Mouse (Mus musculus): Measurements from ENCODE around the gene Gm5294.

The Gm5294 gene

DNA sequence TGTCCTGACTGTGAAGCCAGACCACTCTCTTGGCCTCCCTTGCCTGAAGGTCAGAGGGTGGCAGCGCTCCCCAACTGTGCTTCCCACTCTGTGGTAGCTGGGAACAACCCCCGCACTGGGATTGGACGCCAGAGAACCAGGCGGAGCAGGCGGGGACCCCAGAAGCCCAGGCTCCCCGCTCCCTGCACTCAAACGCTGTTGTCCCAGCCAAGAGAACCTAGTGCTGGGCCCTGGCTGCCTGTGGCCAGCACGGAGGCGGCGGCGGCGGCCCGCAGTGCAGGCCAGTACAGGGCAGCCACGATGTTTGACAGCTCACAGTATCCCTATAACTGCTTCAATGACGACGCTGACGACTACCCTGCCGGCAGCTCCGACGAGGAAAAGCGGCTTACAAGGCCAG lies at the start of gene Gm5294:
Gene Gm5294 (plus strand): TSS at position 301 of the 400 bp plus-strand sequence.
- DNase-seq = no peak

DNA sequence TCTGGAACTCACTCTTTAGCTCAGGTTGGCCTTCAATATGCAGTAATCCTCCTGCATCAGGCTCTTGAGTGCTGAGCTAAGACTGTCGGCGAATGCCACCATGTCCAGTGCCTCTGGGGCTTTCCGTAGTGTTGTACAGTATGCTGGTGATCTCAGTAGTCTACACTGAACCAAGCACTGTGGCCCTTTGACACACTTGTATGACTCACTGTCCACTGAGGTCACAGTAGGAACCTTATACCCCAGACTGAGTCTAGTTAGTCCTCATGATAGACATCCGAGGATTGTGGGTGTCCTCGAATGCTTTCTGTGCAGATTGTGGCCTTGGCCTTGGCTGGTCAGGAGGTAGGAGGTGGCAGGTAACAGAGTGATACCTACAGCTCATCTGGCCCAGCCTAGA lies 44.8 kb upstream of the Gm5294 start:
- DNase-seq = no peak

DNA sequence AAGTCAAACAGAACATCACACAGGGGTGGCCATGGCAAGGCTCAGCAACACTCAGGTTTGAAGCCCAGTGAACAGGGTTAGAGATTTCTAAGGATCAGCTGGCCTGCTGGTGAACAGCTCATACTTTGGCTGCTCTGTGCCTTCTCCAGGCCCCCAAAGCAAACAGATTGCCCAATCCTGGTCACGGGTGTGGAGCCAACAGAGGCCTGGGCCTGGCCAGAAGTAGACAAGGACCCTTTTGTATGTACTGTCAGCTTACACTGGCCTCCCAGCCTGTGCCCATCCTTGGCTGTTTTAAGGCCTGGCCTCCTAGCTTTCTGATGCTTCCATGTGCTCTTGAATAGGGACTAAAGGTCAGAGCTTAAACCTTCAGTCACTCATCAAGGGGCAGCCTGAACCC lies 43.5 kb upstream of the Gm5294 start:
- no peak for DNase-seq

DNA sequence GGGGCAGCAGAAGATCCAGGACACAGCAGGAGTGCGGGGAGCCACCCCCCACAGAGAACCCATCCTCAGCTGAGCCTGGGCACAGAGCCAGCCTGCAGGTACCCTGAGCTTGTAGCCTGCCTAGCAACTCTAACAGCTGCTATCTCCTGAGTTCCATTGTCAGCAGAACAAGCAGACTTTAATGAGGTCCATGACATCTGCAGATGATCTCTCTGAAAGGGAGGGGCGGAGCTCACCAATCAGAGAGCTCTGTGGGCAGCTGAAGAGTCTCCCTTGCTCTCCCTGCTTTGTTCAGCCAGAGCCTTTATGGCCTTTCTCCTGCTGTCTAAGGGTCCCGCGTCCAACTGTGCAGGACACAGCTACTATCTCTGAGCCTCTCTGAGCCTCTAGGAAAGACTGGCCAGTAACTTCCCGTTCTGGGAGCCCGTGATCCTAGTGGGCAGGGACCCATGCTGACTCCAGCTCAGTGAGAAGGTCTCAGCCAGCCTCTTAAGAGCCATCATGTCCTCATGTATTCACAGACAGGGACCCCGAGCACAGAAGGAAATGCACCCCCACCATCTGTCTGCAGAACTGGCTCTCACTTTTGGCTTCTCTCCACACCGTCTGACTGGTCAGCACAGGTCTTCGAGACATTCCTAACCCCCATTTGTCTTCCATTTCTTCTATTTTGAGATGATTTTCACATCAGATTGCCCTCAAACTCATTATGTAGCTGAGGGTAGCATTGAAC lies 41.0 kb upstream of the Gm5294 start:
- DNase-seq = no peak

DNA sequence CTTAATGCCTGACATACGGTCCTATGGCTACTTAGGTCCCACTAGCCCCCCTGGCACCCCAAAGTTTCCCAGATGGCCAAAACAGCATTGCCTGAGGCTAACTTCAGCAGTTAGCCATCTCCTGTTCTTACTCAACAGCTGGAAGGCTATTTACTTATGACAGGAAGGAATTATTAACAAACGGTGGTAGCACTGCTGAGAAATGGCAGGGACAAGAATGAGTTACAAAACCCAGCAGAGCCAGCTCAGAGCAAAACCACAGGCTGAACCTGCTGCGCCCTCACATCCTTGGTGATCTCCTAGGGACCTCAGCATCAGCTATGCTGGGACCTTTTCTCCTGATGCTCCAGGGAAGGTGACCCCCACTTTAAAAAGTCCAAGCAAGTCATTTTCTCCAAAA lies 40.2 kb upstream of the Gm5294 start:
- no peak for DNase-seq

DNA sequence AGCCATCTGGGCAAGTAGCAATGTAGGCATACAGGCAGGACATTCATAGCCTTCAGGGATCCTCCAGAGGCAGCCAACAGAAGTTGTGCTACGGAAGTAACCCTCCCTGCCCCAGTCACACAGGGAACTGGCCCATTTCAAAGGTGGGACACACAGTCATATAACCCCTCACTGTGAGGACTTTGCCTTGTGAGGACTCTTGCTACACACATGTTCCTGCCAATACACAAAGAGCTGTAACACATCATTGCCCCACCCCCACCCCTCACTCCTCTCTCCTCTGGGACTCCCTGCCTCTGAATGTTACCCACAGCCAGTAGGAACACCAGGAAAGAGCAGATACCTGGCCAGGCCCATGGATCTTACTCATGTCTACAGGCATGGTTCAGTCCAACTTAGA lies 37.2 kb upstream of the Gm5294 start:
- DNase-seq = no peak

DNA sequence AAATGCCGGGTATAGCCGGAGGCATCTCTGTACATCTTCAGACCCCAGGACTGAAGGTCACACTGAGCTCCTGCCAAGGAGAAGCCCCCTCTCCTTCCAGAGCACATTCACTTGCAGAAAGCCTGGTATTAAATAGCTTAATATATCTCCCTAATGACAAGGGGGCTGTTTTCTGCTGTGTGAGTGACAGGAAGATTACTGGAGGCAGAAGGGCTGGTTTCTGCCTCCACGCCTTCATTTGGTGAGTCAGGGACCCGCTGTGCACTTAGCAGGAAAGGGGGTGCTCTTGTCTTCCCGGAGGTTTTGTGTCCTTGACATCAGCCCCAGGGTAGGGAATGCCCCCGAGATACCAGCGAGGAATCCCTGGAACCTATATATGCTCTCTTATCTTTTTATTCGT lies 36.7 kb upstream of the Gm5294 start:
- DNase-seq = no peak

DNA sequence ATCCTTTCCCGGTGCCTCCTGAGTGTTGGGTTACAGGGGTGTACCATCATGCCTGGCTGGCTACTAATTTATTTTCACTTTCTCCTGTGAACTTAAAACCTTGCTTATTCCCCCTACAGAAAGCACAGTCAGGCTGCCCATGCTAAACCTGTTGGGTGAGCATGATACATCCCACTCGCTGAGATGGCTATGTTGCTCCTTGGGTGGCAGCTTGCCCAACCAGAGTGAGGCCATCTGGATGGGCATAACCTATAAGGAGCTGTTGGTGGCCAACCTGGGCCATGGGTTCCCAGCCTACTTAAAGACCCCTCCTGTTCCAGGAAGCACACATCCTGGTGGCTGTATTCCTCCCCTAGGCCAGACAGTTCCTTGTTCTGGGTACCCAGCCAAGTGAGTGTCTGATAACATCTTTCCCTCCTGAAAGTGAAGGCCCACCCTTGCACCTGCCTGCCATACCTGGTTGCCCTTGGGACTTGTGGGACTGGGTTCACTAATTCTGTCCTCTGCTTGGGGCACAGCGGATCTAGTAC lies 33.8 kb upstream of the Gm5294 start:
- no peak for DNase-seq

DNA sequence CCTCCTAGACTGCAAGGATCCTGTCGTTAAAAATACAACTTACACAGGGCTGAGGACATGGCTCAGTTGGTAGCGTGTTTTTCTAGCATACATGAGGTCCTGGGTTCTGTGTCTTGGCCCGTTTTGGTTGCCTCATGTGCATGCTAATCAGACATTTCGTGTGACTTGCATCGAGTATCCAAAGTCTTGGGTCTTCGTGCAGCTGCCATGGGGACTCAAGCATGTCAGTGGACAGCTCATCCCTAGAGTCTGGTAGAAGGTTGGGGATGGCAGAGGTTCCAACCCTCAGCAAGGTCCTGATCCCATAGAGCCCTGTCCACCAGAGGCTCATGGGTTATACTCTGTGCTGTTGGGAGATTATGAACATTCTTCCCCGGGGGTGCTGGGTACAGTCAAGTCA lies 32.2 kb upstream of the Gm5294 start:
- no peak for DNase-seq

DNA sequence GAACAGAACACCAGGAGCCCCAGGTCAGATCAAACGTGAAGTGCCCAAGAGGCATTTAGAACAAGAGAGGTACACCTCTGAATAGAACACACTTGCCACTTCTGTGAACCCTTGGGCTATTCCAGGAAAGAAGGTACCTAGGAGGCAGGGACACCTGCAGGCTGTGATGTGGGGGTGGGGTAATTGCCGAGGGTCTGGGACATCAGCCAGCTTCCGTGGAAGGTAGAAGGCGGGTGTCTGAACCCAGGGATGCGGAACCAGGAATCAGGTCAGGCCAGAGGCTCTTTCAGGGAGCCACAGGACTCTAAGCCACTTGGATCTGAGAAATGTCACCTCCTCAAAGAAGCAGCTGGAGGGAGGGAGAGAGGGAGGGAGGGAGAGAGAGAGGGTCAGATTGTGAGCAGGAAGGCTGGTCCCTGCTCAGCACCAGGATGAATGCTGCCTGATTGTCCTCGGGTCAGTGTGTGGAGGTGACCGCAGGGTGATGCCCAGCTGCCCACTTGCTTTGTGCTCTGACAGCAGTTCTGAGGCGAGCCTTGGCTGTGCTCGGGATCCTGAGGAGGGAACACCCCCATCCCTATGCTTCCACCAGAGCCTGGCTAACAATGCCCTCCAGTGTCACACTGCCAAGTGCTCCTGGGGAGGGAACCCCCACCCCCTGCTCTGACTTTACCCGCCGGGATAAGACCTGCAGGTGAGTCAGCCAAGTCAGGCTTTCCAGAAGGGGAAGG lies 31.2 kb upstream of the Gm5294 start:
- DNase-seq = no peak

DNA sequence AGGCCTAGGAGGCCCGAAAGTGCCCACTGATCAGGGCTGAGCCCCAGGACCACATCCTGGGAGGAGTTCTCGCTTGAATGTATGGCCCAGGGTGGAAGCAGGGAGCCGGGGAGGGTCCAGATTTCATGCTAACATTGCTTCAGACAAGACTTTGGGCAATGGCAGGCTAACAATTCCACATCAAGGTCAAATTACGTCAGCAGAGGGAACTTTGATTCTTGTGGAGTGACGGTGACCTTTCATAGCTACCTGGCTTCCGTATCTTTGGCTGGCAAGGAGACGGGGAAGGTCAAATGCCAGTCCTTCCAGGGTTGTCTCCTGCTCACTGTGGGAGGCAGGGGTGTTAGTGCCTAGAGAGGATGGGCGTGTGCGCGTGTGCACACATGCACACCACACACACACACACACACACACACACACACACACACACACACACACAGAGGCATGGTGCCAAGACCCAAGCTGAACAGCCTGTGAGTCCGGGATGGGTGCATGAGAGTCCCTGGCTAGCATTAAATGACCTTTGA lies 28.9 kb upstream of the Gm5294 start:
- DNase-seq = no peak

DNA sequence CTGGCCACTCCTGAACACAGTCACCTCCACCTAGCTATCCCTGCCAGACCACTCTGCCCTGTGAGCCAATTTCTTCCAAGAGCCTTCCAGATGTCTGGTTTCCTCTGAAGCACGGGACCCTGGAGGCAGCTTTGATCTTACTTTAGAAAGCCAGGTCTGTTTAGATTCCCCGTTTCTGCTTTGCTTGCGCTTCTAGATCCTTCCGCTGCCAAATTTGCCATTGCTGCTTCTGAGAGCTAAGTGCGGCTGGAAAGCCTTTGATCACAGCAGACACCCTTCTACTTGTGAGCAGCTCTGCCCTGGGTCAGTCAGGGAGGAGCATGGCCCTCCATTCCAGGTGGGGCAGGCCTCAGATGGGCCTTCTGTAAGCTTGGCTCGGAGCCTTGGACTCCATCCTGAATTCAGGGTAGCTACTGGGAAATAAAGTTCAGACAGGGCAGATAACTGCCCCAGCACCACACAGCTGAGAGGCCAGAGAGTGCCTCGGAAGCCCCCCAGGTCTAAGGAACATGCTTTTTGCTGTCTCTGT lies 18.2 kb upstream of the Gm5294 start:
- DNase-seq = no peak

DNA sequence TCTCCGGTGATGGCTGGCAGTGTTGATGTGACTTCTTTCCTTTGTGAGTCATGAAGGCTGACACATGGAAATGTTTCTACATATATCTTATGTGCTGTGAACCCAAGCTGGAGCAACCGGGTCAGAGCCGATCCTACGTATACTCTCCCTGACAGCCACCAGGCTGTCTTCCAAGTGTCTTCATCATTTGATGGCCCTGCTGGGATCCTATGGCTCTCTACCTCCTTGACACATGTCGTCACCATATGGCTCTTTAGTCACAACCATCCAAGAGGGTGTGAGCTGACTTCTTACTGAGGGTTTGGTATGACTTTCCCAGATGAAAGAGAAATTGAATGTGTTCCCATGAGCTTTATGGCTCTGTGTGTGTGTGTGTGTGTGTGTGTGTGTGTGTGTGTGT lies 15.6 kb upstream of the Gm5294 start:
- DNase-seq = no peak

DNA sequence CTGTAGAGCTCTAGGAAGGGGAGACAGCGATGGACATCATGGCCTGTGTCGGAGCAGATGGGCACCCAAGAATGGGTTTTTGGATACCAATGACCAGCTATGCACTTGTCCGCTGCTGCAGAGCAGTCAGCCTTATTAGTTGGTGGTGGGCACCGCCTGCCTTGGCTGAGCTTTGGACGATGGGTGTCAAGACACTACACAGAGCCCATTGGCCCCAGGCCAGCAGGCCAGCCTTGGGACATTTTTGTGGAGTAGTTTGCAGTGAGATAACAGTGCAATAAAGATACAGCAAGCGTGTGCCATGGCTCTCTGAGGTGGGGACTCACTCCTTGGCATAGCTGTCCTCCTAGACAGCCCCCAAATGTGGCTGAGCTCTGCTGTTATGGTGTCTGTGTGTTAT lies 10.1 kb upstream of the Gm5294 start:
- no peak for DNase-seq

DNA sequence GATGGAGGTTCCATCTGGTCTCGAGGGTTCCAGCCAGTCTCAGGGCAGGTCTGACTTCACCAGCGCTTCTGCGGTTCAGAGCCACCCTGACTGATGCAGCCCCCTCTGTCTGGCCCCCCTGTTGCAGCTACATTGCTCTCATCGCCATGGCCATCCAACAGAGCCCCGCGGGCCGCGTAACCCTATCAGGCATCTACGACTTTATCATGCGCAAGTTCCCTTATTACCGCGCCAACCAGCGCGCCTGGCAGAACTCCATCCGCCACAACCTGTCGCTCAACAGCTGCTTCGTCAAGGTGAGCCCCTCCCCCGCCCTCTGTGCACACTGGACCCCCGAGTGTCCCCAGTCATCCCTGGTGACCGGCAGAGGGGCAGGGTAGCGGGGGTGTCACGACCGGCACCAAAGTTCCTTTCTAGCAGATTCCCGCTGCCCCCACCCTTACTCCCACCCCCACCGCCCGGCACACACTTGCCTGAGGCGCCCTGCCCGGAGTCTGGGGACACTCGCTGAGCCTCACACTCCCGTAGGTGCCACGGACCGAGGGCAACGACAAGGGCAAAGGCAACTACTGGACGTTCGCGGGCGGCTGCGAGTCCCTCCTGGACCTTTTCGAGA lies 945 bp downstream of the Gm5294 start:
- DNase-seq = no peak

DNA sequence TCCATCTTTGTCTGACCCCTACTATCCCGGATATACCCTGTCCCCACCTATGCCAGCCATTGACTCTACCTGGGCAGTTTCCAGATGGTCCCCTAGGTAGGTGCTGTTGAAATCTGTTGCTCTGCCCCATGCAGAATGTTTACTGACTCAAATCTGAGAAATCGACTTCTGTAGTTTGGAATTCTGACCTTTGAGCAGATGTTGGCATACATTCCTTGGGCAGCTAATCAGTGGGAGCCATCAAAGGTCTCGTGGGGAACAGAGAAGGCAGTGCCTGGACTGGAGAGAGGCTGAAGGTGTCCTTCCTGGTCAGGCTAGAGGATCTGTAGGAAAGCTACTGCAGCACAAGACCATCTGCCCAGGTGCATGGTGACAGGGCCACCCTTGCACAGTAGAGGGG lies 5.2 kb downstream of the Gm5294 start:
- no peak for DNase-seq

DNA sequence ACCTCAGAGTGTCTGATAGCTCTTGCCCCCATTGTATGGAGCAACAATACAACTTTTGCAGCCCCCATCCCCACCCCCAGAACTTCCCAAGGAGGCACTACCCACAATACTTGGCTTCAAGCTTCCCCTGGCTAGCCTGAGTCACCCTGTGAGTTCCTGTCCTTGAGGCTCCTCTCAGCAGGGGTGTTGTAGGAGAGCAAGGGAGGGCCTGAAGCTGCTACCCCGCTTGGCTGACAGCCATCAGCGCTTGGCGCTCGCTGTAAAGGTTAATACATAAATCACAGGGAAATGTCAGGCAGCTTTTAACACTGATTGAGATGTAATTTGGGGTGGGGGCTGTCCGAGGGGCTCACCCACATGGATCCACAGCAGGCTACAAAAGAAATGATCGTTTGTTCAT lies 13.5 kb downstream of the Gm5294 start:
- no peak for DNase-seq

DNA sequence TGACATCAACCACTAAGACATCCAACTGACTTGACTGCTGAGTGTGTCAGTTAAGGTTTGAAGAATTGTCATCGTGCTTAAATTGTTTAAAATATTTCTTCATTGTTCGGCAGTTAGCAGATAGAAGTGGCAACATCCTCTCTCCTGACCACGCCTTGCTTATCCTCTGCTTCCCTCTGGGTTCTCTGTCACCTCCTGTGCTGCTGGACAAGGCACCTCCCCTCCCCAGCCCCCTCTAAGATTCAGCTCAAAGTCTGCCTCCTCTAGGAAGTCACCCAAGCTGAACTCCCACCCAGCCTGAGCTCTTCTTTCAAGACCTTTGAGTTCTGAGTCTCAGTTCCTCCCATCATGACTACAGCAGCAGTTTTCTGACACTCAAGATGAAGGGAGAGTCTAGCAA lies 15.0 kb downstream of the Gm5294 start:
- no peak for DNase-seq

DNA sequence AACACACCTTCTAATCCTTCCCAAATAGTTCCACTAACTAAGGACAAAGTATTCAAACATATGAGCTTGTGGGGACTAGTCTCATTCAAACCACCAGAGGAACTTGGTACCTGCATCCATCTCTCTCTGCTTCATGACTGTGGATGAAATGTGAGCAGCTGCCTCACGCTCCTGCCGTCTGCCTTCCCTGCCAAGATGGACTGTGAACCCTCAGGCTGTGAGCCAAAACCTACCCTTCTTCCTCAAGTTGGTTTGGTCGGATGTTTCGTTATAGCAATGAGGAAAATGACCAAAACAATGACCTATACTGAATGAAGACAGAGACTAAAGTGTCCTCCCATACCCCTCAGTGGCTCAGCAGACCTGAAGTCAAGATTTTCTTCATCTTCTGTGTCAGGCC lies 21.1 kb downstream of the Gm5294 start:
- no peak for DNase-seq

DNA sequence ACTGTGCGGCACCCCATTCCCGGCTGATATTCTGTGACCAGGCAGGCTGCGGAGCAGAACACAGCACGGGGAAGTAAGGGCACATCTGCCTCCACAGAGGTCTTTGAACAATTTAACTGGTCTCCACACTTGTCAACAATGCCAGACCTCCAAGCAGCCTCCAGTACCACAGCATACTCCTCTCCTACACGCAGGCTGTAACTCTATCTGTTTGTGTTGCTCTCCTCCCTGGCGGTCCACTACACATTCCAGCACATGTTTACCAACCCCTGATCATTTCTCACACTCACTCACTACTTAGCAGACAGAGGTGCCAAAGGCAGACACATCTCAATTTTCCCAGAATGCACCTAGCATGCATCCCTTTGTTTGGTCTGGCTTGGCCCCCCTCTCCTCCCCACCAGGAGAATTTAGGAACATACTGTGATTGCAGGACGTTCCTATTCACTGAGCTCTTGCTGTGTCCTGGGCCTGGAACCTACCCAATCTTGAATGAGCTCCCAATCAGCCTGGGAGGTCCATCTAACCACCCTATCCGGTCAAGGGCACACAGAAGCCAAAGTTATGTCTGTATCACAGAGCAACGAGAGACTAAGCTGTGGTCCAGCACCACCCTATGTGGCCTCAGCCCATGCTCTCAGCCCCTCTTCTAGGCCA lies 23.4 kb downstream of the Gm5294 start:
- DNase-seq = no peak

DNA sequence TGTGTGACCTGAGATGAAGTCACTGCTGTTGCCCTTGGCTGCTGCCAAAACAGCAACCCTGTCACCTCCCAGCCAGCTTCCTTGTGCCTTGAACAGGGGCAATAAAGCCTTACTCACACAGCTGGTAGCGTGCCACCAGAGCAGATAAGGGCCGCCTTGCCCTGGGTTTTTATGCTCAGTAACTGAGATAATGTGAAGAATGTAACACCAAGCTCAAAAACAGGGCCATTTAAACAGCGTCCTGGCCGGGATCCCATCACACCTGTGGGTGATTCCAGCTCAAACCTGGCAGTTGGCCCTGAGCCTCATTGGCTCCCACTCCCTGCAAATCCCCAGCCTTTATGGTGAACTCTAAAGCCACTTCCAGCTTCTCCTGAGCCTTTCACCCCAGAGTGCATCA lies 26.6 kb downstream of the Gm5294 start:
- no peak for DNase-seq

DNA sequence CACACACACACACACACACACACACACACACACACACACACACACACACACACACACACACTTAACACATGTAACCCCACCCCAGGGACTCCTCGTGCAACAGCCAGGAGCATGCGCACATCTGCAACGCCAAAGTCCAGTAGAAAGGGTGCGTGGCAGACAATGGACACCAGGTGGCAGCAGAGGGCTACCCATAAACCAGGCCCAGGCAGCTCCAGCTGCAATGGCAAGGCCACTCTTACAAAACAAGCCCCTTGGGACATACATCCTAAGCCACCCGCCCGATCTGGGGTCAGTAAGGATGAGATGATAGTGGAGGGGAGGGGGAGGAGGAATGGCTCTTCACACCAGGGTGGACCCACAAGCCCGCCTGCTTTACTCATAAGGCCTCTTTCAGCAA lies 28.2 kb downstream of the Gm5294 start:
- DNase-seq = peak; percentile 82

All from thymus, postnatal 14 days (tissue).